Mouse (Mus musculus) intestine, embryonic 15.5 days (tissue): ENCODE data around the gene AI413582. TPM values are rescaled to one million over a fixed set of nuclear protein-coding genes. Genes with fewer than 3 reads are reported as not detected.

Experiments
- ATAC-seq: fragments of 200-750 bp; cut with Nextera tagmentation; 2 replicates; pipeline ENCODE4 v1.8.0; 2017; ENCODE audit warnings: moderate TSS enrichment, moderate library complexity
- H3K27ac ChIP-seq: fragments of 300-500 bp; sonication (generic); 2 replicates; pipeline ENCODE4 v1.5.1; 2015; ENCODE audit warnings: mild to moderate bottlenecking, inconsistent platforms
- H3K27me3 ChIP-seq: fragments of 300-500 bp; sonication (generic); replicated peaks from 2 replicates; pipeline ENCODE4 v1.6.1; 2015; ENCODE audit warnings: inconsistent platforms
- H3K36me3 ChIP-seq: fragments of 300-500 bp; sonication (generic); 2 replicates; pipeline ENCODE4 v1.6.1; 2015; ENCODE audit warnings: inconsistent platforms
- H3K4me1 ChIP-seq: fragments of 300-500 bp; sonication (generic); replicated peaks from 2 replicates; pipeline ENCODE4 v1.6.1; 2015; ENCODE audit warnings: inconsistent platforms
- H3K4me2 ChIP-seq: fragments of 300-500 bp; sonication (generic); replicated peaks from 2 replicates; pipeline ENCODE4 v1.6.1; 2015; ENCODE audit warnings: mild to moderate bottlenecking, inconsistent platforms
- H3K4me3 ChIP-seq: fragments of 300-500 bp; sonication (generic); replicated peaks from 2 replicates; pipeline ENCODE4 v1.5.1; 2015; ENCODE audit warnings: inconsistent platforms
- H3K9ac ChIP-seq: fragments of 300-500 bp; sonication (generic); 2 replicates; pipeline ENCODE4 v1.6.1; 2015; ENCODE audit warnings: inconsistent platforms
- H3K9me3 ChIP-seq: fragments of 300-500 bp; sonication (generic); 2 replicates; pipeline ENCODE4 v1.6.1; 2016; ENCODE audit warnings: inconsistent platforms
- WGBS: fragments of 180-500 bp; shearing (Covaris S2); methylation state at CpG from one replicate; pipeline ENCODE4 v1.1.7; 2015; 5-methylcytosine and 5-hydroxymethylcytosine counted together
- polyA plus RNA-seq: library from polyadenylated mRNA; unstranded; fragments of >200 nt; fragmentation: Nextera tagmentation; extraction: Ambion mirVana; gene quantifications from 2 replicates; pipeline ENCODE4 v1.2.1, GENCODE M21; 2015

The AI413582 gene
- polyA plus RNA-seq, 1 experiment from 2014 or later, result 29.7 TPM

GRCm38 (mm10) chr17:27547253-27547868 is 18.2 kb downstream of the AI413582 start:
- Histone ChIP-seq H3K4me1 (peaks cover 8% of the 10 kb centered on the region; the same call in 1 of the 2 replicates), H3K9ac (no peak overlapping the region), H3K27ac (no peak overlapping the region), H3K4me2 (no peak overlapping the region), H3K9me3 (no peaks in the 10 kb centered on the region), H3K4me3 (no peak overlapping the region), H3K27me3 (no peaks in the 10 kb centered on the region), H3K36me3 (no peaks in the 10 kb centered on the region)
- WGBS, result 59% methylated on average over 9 of the region's 9 CpGs
- ATAC-seq, result no peak; the same call in 1 of the 2 replicates

DNA sequence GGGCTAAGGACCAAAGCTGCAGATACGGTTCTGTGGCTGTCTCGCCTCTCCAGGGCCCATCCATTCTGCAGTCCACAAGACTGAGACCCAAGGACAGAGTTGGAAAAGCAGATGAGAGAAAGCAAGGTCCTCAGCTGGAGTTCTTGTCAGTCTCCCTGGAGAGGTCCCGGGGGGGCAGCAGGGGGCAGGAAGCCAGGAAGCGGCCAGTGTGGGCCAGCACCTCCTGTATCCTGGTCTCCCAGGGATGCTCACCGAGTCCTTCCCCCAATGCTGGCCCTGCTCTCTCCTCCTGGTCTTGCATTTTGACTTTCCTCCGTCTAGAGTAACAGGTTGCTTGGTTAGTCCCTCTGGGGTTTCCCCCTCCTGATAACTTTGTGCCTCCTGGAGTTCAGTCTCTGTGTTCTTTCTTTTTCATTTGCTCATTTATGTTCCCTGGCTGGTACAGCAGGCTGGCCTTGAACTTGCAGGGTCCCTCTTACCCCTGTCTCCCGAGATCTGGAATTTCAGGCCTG is 18.9 kb downstream of the AI413582 start:
- no peak for ATAC-seq
- H3K4me1 ChIP-seq, result peaks cover 8% of the 10 kb centered on the region; the same call in 1 of the 2 replicates
- H3K27me3 ChIP-seq, result no peaks in the 10 kb centered on the region
- no peaks in the 10 kb centered on the region for H3K36me3 ChIP-seq
- no peak overlapping the region for H3K4me2 ChIP-seq
- no peak overlapping the region for H3K4me3 ChIP-seq
- WGBS, result 73% methylated on average over 7 of the region's 7 CpGs
- no peaks in the 10 kb centered on the region for H3K9me3 ChIP-seq
- H3K9ac ChIP-seq, result no peak overlapping the region
- H3K27ac ChIP-seq, result no peak overlapping the region

DNA sequence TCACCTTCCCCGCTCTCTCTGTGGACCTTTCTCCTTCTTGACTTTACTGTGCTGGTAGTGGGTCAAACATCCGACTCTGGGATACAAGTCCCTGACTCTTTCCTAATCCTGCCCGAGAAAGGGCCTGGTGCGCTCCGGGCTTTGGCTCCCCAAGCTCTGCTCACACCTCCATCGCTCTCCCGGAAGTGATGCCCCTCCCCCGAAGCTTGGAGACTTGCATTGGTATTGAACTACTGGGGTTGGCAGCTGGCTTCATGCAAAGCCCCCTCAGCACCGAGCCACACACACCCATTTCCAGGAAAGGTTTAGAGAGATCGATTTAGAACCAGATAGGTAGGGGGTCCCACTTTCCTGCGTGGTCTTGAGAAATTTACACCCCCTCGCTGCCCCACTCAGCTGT is 19.6 kb downstream of the AI413582 start:
- Histone ChIP-seq H3K36me3 (no peaks in the 10 kb centered on the region), H3K4me3 (no peak overlapping the region), H3K9ac (no peak overlapping the region; the same call in 1 of the 2 replicates), H3K9me3 (no peaks in the 10 kb centered on the region), H3K4me2 (no peak overlapping the region), H3K27ac (no peak overlapping the region), H3K27me3 (no peaks in the 10 kb centered on the region), H3K4me1 (peaks cover 8% of the 10 kb centered on the region; the same call in 1 of the 2 replicates)
- 50% methylated on average over 12 of the region's 12 CpGs for WGBS
- ATAC-seq, result no peak

GRCm38 (mm10) chr17:27544551-27544950 is 21.0 kb downstream of the AI413582 start:
- WGBS, result 87% methylated on average over 11 of the region's 11 CpGs
- Histone ChIP-seq H3K9me3 (no peaks in the 10 kb centered on the region), H3K9ac (no peak overlapping the region), H3K27ac (no peak overlapping the region), H3K36me3 (no peaks in the 10 kb centered on the region), H3K4me2 (no peak overlapping the region), H3K4me3 (no peak overlapping the region), H3K27me3 (no peaks in the 10 kb centered on the region), H3K4me1 (peaks cover 8% of the 10 kb centered on the region; the same call in 1 of the 2 replicates)
- no peak for ATAC-seq

DNA sequence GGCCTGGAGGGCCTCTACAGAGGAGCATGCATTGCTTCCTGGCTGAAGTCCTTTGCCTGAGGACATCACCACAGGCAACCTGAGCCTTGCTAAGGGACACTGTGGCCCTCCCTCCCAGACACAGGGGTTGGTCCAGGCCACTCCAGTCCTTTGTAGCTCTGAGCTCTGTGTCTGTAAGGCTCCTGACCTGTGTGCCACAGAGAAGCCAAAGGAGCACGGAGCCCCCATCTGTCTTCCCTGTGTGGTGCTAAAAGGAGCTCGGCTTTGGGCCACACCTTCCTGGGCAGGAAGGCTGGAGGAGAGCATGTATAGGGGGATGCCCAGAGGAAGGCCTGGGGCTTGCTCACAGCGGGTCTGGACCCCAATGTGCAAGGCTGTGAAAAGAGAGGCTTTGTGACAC is 23.6 kb downstream of the AI413582 start:
- ATAC-seq, result no peak

GRCm38 (mm10) chr17:27541261-27541660 is 24.3 kb downstream of the AI413582 start:
- Histone ChIP-seq H3K4me1 (0 out of 2 replicates have a peak, but pooled peaks cover 3% of the 10 kb centered on the region), H3K4me2 (no peak overlapping the region), H3K27ac (no peak overlapping the region), H3K27me3 (no peaks in the 10 kb centered on the region), H3K9me3 (no peaks in the 10 kb centered on the region), H3K4me3 (no peak overlapping the region), H3K9ac (no peak overlapping the region), H3K36me3 (no peaks in the 10 kb centered on the region)
- 61% methylated on average over 2 of the region's 2 CpGs for WGBS
- ATAC-seq, result no peak

More for the DNA sequence above, 23.6 kb downstream of the AI413582 start:
- Histone ChIP-seq H3K4me3 (no peak overlapping the region), H3K9me3 (no peaks in the 10 kb centered on the region), H3K36me3 (no peaks in the 10 kb centered on the region), H3K4me1 (0 out of 2 replicates have a peak, but pooled peaks cover 3% of the 10 kb centered on the region), H3K9ac (no peak overlapping the region), H3K27me3 (no peaks in the 10 kb centered on the region), H3K27ac (no peak overlapping the region), H3K4me2 (no peak overlapping the region)
- 82% methylated on average over 3 of the region's 3 CpGs for WGBS

DNA sequence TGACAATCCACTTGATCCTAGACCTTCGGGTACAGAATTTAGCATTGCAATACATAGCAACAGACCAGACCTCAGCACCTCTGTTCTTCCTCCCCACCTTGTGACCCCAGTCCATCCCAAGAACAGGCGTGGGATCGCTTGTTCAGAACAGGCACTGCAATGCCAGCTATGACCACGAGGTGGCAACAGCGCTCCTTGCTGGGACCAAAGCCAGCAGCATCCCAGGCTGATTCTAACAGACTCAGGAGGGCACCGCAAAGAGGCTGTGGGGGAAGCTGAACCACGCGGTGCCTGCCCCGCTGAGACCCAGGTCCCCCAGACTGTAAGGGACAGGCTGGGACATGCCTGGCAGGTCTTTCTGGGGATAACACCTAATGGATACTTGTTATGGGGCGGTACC is 30.8 kb downstream of the AI413582 start:
- 4% methylated on average over 10 of the region's 10 CpGs for WGBS
- peak; percentile 53; the same call in 1 of the 2 replicates for ATAC-seq
- Histone ChIP-seq H3K9me3 (no peaks in the 10 kb centered on the region), H3K4me2 (no peak overlapping the region), H3K4me3 (no peak overlapping the region), H3K36me3 (no peaks in the 10 kb centered on the region), H3K27ac (no peak overlapping the region), H3K4me1 (no peaks in the 10 kb centered on the region; the same call in 1 of the 2 replicates), H3K27me3 (no peaks in the 10 kb centered on the region), H3K9ac (no peak overlapping the region)

DNA sequence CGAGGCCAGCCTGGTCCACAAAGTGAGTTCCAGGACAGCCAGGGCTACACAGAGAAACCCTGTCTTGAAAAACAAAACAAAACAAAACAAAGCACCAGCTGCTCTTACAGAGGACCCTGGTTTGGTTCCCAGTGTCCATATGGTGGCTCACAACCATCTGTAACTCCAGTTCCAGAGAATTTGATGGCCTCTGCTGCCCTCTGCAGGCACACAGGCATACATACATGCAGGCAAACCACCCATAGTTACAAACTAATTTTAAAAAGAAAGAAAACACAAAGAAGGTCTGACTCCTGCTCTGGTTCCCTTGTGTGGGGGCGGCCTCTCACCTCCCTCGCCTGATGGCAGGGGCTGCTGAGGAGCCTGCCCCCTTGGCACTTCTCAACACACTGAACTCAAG is 32.2 kb downstream of the AI413582 start:
- Histone ChIP-seq H3K4me3 (no peak overlapping the region), H3K9ac (no peak overlapping the region), H3K9me3 (no peaks in the 10 kb centered on the region), H3K4me2 (no peak overlapping the region), H3K4me1 (no peaks in the 10 kb centered on the region; the same call in 1 of the 2 replicates), H3K36me3 (no peaks in the 10 kb centered on the region), H3K27ac (no peak overlapping the region), H3K27me3 (no peaks in the 10 kb centered on the region)
- WGBS, result 90% methylated on average over 3 of the region's 3 CpGs
- ATAC-seq, result no peak

- H3K9me3 ChIP-seq, result no peaks in the 10 kb centered on the region
- no peak overlapping the region for H3K27ac ChIP-seq
- H3K4me2 ChIP-seq, result no peak overlapping the region
- ATAC-seq, result no peak
- 83% methylated on average over 8 of the region's 8 CpGs for WGBS
- H3K4me3 ChIP-seq, result no peak overlapping the region
- H3K9ac ChIP-seq, result no peak overlapping the region
- no peaks in the 10 kb centered on the region for H3K27me3 ChIP-seq
- H3K4me1 ChIP-seq, result no peaks in the 10 kb centered on the region; the same call in 1 of the 2 replicates
- H3K36me3 ChIP-seq, result no peaks in the 10 kb centered on the region
Observed at GRCm38 (mm10) chr17:27532095-27532494, 33.5 kb downstream of the AI413582 start.

DNA sequence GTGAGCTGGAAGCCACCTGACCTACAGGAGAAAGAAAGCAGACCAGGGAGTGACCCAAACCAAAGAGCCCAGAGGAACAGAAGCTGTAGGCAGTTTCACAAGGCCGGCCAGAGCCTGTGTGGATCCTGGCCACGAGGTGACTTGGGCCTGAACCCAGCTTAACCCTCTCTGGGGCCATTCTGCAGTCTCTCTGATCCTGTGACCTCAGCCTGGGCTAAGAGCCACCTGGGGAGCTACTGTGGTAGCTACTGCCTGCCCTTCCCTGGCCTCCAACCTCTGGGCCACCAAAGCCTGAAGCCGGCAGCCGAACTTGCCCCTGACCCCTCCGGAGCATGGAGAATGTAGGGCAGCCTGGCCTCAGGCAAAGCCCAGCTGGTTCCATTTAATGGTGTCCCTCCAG is 36.8 kb downstream of the AI413582 start:
- Histone ChIP-seq H3K4me3 (no peak overlapping the region), H3K9me3 (no peaks in the 10 kb centered on the region), H3K4me1 (no peaks in the 10 kb centered on the region), H3K36me3 (no peaks in the 10 kb centered on the region), H3K27me3 (no peaks in the 10 kb centered on the region), H3K4me2 (no peak overlapping the region), H3K9ac (no peak overlapping the region), H3K27ac (no peak overlapping the region)
- no peak for ATAC-seq
- 83% methylated on average over 5 of the region's 5 CpGs for WGBS

GRCm38 (mm10) chr17:27528030-27528429 is 37.5 kb downstream of the AI413582 start:
- 53% methylated on average over 8 of the region's 8 CpGs for WGBS
- H3K27me3 ChIP-seq, result no peaks in the 10 kb centered on the region
- no peak overlapping the region for H3K4me2 ChIP-seq
- no peak overlapping the region for H3K4me3 ChIP-seq
- ATAC-seq, result no peak
- no peaks in the 10 kb centered on the region for H3K4me1 ChIP-seq
- H3K9ac ChIP-seq, result no peak overlapping the region
- H3K27ac ChIP-seq, result no peak overlapping the region
- no peaks in the 10 kb centered on the region for H3K9me3 ChIP-seq
- no peaks in the 10 kb centered on the region for H3K36me3 ChIP-seq

GRCm38 (mm10) chr17:27527188-27527587 is 38.4 kb downstream of the AI413582 start:
- Histone ChIP-seq H3K36me3 (no peaks in the 10 kb centered on the region), H3K27ac (no peak overlapping the region), H3K4me3 (no peak overlapping the region), H3K4me2 (no peak overlapping the region), H3K9ac (no peak overlapping the region), H3K4me1 (no peaks in the 10 kb centered on the region), H3K9me3 (no peaks in the 10 kb centered on the region), H3K27me3 (no peaks in the 10 kb centered on the region)
- no peak for ATAC-seq
- 60% methylated on average over 6 of the region's 6 CpGs for WGBS

- Histone ChIP-seq H3K36me3 (no peaks in the 10 kb centered on the region), H3K9ac (no peak overlapping the region), H3K27me3 (peaks cover 26% of the 10 kb centered on the region), H3K4me3 (no peak overlapping the region), H3K27ac (no peak overlapping the region), H3K9me3 (no peaks in the 10 kb centered on the region), H3K4me2 (no peak overlapping the region), H3K4me1 (no peaks in the 10 kb centered on the region)
- WGBS, result 71% methylated on average over 7 of the region's 7 CpGs
- ATAC-seq, result no peak
Observed at GRCm38 (mm10) chr17:27523121-27523520, 42.4 kb downstream of the AI413582 start.
